Mouse (Mus musculus): ENCODE results near the gene Ryr2.

DNA sequence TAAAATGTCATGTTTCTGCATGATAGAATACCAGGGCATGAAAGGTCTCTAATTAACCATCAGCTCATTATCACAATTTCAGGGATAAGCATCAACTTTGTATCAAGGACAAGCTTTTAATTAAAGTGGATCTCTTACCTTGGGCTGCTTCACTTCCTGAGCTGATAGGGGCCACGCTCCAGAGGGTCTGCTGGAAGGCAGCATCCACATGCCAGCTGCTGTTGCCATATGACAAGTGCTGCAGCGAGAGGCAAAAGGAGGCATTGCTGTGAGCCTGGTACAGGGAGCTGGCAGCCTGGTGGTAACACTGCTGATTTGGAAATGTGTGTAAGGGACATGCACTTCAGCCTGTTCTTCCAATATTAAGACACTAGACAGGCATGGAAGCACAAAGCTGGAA lies 237.8 kb downstream of the Ryr2 start:
- TF ChIP-seq POLR2A (IDR thresholded peaks at IDR 0.05; ENCODE audit: extremely low read depth, insufficient read depth, low read length), result no peak
- TF ChIP-seq CTCF (IDR thresholded peaks at IDR 0.05; ENCODE audit: extremely low read depth, insufficient read depth, low read length), result no peak
